Mouse (Mus musculus) 3134 (cell line): Measurements from ENCODE around the gene Onecut3.
A peak's percentile ranks its signal among the peaks of the same experiment; 100 is the strongest.

Source experiments
- DNase-seq: peaks from one replicate; pipeline ENCODE4 v3.0.0-alpha.2; 2011; ENCODE audit warnings: low spot score; ENCODE audit not compliant: insufficient read length; ENCODE audit errors: extremely low read depth

Onecut3 gene

DNA sequence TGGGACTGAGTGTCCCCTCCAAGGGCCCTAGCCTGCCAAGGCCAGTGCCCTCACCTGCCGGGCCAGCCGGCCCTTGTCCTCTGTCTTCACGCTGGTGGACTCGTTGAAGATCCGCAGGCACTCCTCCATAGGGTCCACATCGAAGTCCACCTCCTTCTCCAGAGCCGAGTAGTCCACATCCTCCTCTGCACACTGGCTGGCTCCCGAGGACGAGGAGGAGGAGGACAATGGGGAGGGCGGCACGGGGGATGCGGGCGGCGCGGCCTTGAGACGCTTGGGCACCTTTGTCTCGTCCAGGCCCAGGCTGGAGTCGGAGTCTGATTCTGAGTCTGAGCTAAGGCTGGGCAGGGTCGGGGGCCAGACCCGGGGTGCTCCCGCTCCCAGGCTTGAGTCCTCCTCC lies 54.6 kb downstream of the Onecut3 start:
- no peak for DNase-seq

DNA sequence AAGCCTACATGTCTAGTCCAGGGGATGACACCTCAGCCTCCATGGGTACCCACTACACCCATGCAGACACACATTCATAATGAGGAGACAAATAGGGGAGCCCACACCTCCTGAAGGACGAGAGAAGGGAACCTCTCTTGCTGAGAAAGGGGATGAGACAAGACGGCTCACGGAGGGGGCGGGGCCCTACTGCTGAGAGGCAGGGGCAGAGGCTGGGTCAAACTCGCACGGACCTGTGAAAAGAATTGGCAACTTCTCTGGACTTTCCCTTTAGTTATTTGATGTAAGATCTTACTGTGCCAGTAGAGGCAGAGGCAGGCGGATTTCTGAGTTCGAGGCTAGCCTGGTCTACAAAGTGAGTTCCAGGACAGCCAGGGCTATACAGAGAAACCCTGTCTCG lies 57.7 kb downstream of the Onecut3 start:
- DNase-seq: no peak

- no peak for DNase-seq
Measured at GRCm38 (mm10) chr10:80553575-80553974, 58.9 kb downstream of the Onecut3 start.

- no peak for DNase-seq
Measured at GRCm38 (mm10) chr10:80553997-80554396, 59.4 kb downstream of the Onecut3 start.

GRCm38 (mm10) chr10:80557346-80557965 lies 62.8 kb downstream of the Onecut3 start:
- DNase-seq: peak; percentile 73

DNA sequence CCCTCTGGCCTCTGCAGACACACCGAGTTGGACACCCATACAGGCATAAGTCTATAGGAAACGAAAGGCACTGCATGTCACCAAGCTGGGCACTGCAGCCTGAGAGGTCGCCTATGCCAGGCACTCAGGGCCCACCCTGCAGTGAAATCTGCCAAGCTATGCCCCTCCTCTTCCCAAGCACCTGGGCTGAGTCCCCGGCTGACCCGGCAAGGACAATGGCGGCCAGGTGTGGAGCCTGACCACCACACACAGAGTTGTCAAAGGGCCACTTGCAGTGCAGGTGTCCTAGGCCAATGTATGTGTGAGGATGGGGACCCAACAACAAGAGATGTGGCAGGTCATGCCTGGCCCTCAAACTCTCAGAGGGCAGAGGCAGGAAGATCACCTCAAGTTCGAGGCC lies 64.8 kb downstream of the Onecut3 start:
- DNase-seq: no peak

DNA sequence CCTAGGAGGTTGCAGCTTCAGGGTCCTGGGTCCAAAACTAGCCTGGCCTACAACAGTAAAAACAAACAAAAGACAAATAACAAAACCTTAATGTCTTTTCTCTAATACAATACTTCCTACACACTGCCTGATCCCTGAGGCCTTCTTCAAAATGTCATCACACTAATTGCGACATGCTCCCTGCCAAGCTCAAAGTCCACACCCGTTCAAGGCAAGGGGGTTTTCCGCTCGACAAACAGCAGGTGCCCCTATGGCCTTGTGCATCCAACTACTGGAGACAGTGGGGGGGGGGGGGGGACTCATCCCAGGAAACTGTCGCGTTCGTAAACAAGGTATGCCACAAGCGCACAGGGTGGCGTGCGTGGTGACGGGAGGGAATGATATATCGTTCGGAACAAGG lies 66.0 kb downstream of the Onecut3 start:
- no peak for DNase-seq

DNA sequence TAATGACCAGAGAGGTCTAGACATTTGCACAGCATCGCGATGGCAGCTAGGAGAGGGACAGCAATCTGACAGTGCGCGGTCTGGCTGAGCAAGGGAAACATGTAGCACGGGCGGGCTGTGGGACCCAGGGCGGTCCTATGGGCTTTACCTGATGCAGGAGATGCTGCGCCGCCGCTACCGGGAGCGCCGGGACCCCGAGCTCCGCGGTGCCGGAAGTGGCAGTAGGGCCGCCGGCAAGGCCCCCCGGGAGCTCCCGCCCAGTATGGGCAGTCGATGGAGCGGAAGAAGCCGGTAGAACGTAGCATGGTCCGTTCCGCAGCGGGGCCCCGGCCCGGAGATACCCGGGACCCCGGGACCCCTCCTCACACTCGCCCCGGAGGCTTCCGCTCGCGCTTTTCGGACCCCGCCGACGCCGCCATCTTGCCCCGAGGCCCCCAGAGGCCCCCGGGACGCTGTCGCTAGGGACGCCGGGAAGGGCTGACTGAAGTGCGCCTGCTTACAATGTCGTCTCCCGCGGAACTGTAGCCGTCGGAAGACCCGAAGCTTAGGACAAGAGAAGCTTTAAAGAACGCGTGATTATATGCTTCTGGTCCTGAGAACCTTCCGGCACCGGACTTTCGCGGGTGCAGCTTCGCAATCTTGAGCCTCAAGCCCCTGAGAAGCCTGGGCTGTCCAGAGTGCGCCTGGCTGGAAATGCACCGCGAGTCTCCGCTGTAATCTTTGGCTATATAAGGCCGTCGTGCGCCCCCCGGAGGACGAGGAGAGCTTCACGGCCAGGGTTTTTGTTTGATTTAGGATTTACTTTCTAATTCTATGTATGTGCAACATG lies 66.7 kb downstream of the Onecut3 start, which contains the start of gene Rexo1:
TSS of gene Rexo1 (minus strand) at position 445 of the 829 bp plus-strand sequence.
- DNase-seq: peak; percentile 91

DNA sequence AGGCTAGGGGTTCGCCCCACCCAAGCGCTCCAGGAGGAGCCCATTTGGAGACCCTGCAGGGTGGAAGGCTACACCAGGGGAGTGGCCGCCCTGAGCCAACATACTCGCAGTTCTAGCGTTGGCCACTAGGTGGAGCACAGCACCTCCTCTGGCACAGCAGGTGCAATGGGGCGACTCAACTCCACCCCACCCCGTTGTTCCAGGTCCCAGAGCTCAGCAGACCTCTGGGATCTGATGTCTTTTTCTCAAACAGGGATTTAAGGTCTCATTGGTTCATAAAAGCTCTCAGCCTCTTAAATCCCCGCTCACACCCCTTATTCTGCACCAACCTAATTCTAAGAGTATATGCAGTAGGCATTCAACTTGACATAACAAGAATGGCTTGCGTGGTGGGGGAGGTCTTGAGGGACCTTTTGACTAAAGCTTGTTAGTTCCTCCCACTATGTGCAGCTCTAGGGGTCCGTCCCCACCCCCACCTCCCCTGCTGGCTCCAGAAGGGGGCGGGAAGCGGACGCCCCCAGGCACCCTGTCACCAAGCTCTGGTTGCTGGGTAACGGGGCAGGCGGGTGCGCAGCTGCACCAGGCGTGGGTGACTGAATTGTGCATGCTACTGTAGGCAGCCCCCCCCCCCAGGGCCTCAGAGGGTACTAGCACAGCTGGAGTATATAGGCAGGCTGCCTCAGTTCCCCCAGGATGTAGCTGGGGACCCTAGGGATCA lies 71.9 kb downstream of the Onecut3 start:
- peak; percentile 43 for DNase-seq
